Mouse (Mus musculus) E14TG2a.4 (cell line): ENCODE measurements around the gene Gimap1.
A peak's percentile ranks its signal among the peaks of the same experiment; 100 is the strongest.

ENCODE experiments used
- H3K27me3 ChIP-seq: 2 replicates; pipeline ENCODE4 v1.6.1; 2014; ENCODE audit warnings: low read length, control low read depth; ENCODE audit not compliant: insufficient read depth
- H3K36me3 ChIP-seq: 2 replicates; pipeline ENCODE4 v1.6.1; 2014; ENCODE audit warnings: low read length, control low read depth; ENCODE audit not compliant: insufficient read depth
- H3K4me1 ChIP-seq: replicated peaks from 2 replicates; pipeline ENCODE4 v1.6.1; 2014; ENCODE audit warnings: low read depth, low read length, control low read depth
- H3K4me3 ChIP-seq: replicated peaks from 2 replicates; pipeline ENCODE4 v1.5.1; 2014; ENCODE audit warnings: mild to moderate bottlenecking, low read length
- H3K9me3 ChIP-seq: 2 replicates; pipeline ENCODE4 v1.6.1; 2014; ENCODE audit warnings: low read length, control low read depth
- CTCF ChIP-seq: conservative IDR thresholded peaks from 2 replicates; pipeline ENCODE4 v1.5.1; 2014; ENCODE audit warnings: low read length
- NANOG ChIP-seq: IDR thresholded peaks from 2 replicates; pipeline ENCODE4 v1.6.1; 2014; ENCODE audit warnings: borderline replicate concordance, low read length, mixed read lengths
- POU5F1 ChIP-seq: IDR thresholded peaks from 2 replicates; pipeline ENCODE4 v1.6.1; 2014; ENCODE audit warnings: low read length, borderline replicate concordance

Gimap1 gene

DNA sequence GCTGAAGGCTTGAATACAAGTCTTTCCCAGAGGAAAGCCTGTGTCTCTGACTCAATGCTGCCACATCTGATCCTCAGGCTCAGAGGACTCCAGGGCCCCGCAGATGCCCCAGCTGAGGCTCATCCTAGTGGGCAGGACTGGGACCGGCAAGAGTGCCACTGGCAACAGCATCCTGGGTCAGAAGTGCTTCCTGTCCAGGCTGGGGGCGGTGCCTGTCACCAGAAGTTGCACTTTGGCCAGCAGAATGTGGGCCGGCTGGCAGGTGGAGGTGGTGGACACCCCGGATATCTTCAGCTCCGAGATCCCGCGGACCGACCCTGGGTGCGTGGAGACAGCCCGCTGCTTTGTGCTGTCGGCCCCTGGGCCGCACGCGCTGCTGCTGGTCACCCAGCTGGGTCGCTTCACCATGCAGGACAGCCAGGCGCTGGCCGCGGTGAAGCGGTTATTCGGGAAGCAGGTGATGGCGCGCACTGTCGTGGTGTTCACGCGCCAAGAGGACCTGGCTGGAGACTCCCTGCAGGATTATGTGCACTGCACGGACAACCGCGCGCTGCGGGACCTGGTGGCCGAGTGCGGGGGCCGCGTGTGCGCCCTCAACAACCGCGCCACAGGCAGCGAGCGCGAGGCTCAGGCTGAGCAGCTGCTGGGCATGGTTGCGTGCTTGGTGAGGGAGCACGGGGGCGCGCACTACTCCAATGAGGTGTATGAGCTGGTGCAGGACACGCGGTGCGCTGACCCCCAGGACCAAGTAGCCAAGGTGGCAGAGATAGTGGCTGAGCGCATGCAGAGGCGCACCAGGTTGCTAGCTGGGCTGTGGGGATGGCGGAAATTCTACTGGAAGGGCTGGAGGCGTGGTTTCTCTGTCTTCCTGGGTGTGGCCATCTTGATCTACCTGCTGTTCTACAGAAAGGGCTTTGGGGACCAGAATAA is 3.8 kb downstream of the Gimap1 start:
- Histone ChIP-seq H3K9me3 (no peaks in the 10 kb centered on the region), H3K27me3 (peaks cover 45% of the 10 kb centered on the region), H3K36me3 (no peaks in the 10 kb centered on the region), H3K4me1 (peaks cover 50% of the 10 kb centered on the region), H3K4me3 (peak overlapping the region; percentile 81)
- no peak for TF ChIP-seq CTCF
- TF ChIP-seq NANOG: no peak
- no peak for TF ChIP-seq POU5F1

DNA sequence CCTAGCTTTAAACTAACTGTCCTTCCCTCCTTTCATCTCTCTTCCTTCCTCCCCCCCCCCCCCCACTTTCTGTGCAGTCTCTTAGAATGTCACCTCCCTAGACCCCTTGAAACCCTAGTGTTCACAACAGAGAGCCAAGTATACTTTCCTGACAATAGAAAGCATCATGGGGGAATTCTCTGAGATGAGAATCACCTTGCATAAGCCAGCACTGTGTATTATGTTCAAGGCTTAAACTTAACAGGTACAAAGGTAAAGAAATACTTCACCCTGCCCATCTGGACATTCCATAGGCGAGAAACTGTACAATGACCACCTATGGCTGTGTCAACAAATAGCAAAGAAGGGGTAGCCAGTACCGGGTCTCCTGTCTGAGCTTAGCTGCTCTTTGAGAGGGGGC is 6.6 kb downstream of the Gimap1 start:
- no peaks in the 10 kb centered on the region for H3K36me3 ChIP-seq
- H3K9me3 ChIP-seq: peaks cover 5% of the 10 kb centered on the region
- no peak for TF ChIP-seq NANOG
- peaks cover 47% of the 10 kb centered on the region for H3K4me1 ChIP-seq
- H3K4me3 ChIP-seq: no peak overlapping the region
- peaks cover 35% of the 10 kb centered on the region for H3K27me3 ChIP-seq

DNA sequence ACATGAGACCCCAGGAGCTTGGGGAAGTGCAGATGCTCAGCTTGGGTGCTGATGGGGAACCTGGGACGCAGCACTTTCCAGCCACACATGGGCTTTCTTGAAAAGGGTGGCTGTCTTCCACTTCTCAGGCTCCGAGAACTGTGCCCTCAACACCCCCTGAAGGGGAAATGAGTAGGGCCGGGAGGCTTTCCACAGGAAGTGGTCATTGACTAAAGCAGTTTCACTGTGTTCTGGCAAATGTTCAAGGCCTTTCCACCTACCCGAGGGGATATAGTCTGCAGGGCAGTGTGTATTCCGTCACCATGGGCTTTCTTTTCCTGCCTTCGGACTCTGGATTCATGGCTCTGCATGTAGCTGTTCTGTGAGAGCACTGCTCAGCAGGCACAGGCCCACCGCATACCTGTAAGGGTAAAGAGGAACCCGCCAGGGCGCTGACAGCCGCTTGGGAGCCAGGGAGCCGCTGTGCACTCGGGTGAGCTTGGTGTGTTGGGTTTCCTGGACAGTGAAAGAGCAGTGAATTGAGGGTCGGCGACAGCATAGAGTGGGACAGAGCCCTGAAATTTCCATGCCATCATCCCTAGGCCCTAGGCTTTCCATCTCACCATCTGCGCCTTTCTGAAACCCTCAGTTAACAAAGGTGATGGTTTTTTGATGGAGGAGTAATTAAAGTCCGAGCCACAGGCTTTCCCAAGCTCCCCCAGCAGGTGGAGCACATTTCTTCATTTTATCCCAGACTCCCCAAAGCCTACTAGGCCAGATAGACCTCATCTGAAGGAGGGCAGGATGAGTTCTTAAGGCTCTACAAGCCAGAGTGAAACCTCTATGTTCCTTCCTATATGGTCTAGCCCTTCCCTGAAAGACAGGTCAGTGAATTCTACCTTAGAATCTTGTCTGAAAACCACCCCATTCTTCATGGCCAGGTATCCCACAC is 7.4 kb downstream of the Gimap1 start, which contains the start of gene Gimap5:
Gene Gimap5 (plus strand): TSS at position 239 of the 931 bp plus-strand sequence.
- H3K4me3 ChIP-seq: peak within 1 kb of the TSS; percentile 32
- no peaks in the 10 kb centered on the region for H3K36me3 ChIP-seq
- TF ChIP-seq NANOG (no peak), CTCF (peak; percentile 56)
- peaks cover 39% of the 10 kb centered on the region for H3K4me1 ChIP-seq
- peaks cover 8% of the 10 kb centered on the region for H3K9me3 ChIP-seq
- peaks cover 29% of the 10 kb centered on the region for H3K27me3 ChIP-seq

DNA sequence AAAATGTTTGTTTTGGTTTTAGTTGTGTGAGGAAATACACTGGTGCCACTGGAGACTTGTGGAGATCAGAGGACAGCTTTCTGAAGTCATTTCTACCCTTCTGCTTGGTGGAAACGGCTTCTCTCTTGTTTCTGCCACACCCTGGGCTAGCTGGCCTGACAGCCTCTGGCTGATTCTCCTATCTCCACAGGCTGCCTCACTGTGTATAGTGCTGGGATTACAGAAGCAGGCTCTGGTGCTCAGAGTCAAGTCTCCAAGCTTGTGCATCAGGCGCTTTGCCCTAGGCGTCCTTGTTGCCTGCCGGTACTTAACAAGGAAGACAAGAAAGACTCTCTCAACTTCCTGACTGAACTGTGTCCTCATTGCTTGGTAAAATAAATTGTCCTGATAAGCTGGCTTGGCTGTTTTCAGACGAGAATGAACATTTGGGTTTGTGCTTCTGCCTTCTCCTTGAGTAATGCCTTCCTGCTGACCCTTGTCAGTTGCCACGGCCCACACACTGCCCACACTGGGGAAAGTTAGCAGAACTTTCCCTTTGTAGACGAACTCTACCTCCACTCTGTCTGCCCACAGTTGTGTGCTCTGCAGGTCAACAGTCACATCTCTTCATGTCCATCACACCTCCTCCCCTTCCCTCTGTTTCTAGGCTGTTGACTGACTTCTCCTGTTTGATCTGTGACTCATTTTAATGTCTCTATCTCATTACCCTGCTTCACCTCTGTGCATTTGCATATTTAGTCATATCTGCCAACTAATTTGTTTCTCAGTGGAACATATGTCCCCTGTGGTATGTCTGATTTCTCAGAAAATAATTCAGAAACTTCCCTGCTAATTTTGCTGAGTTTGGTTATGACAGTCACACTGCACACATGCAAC is 8.5 kb downstream of the Gimap1 start:
- TF ChIP-seq NANOG: no peak
- no peak for TF ChIP-seq POU5F1
- TF ChIP-seq CTCF: no peak
- H3K27me3 ChIP-seq: peaks cover 19% of the 10 kb centered on the region
- H3K36me3 ChIP-seq: no peaks in the 10 kb centered on the region
- peaks cover 28% of the 10 kb centered on the region for H3K4me1 ChIP-seq
- no peak overlapping the region for H3K4me3 ChIP-seq
- peaks cover 18% of the 10 kb centered on the region for H3K9me3 ChIP-seq

DNA sequence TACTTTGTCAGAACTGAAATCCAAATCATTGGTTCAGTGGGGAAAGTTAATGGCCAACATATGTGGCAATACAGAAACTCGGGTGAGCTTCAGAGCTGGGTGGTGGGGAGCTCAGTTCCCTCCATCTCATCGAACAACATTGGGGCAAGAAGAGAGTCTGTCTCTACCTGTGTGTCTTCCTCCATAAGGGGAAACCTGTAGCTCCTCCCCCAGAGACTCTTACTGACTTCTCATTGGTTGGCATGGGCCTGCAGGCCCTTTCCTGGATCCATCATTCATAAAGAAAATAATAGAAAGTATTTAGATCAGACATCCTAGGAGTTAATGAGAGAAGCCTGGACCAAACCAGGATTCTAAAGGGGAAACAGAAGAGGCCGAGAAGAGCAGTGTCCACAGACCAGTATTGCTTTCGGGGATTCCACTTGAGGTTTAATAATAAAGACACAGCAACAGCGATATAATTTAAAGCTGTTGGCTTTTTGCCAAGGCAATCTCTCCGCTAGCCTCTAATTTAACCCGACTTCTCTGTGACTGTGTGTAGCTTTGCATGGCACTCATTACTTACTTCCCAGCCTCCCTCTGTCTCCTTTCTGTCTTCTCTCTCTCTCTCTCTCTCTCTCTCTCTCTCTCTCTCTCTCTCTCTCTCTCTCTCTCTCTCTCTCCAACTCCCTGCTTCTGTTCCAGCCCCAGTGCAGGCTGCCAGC is 24.9 kb downstream of the Gimap1 start:
- TF ChIP-seq NANOG (no peak), POU5F1 (no peak), CTCF (no peak)
- peaks cover 4% of the 10 kb centered on the region; the same call in 1 of the 2 replicates for H3K4me1 ChIP-seq

DNA sequence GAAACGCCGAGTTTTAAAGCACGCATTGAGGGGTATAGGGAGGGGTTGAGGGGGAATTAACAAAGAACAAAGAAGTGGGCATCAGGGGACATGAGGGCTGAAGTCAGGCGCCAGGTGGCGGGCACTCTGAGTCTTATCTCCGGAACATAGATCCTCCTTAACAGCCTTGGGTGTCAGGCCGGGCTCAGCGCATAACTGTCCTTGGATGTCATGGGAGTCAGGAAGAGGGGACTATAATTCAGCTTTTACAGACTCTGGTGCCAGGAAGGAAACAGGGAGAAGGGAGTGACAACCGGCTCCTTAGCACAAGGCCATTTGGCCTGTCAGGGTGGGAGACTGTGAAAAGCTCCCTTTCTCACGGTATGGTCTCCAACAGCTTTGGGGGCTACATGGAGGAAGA is 25.6 kb downstream of the Gimap1 start:
- Histone ChIP-seq H3K27me3 (no peaks in the 10 kb centered on the region), H3K4me1 (peaks cover 5% of the 10 kb centered on the region; the same call in 1 of the 2 replicates), H3K36me3 (no peaks in the 10 kb centered on the region), H3K9me3 (peaks cover 14% of the 10 kb centered on the region), H3K4me3 (no peak overlapping the region)
- TF ChIP-seq NANOG (no peak), POU5F1 (no peak), CTCF (no peak)

More for the DNA sequence above, 24.9 kb downstream of the Gimap1 start:
- peaks cover 14% of the 10 kb centered on the region for H3K9me3 ChIP-seq
- no peaks in the 10 kb centered on the region for H3K27me3 ChIP-seq
- H3K36me3 ChIP-seq: no peaks in the 10 kb centered on the region
- no peak overlapping the region for H3K4me3 ChIP-seq

DNA sequence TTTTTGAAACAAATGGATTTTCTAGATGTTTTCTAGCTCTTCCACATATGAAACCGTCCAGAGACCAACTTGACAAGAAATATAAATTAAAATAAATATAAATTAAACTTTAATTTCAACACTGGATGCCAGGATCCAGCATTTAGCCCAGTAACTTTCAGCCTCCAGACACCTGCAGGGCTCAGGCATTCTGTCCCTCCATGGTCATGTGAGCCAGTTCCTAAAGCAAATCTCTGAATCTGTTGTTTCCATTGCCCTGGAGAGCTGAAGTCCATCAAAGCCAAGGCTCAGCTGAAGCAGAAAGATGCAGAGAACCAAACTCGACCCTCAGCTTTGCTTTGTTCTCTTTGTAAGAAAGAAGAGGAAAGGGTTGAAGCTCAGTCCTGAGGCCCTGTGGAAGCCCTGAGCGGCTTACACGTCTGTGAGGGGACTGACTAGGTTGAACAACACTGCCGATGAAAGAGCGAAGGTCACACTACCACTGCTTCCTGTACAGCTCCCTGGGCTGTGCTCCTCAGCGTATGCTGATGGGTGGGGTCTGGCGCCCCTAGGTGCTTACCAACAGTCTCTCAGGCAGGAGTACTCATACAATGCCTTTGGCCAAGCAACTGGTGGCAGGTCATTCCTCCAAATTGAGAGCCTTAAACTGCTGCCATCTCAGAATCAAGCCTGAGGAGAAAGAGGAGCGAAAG is 29.5 kb downstream of the Gimap1 start:
- H3K36me3 ChIP-seq: no peaks in the 10 kb centered on the region
- H3K4me1 ChIP-seq: peaks cover 8% of the 10 kb centered on the region; the same call in 1 of the 2 replicates
- TF ChIP-seq NANOG (no peak), POU5F1 (no peak), CTCF (no peak)
- peaks cover 14% of the 10 kb centered on the region for H3K9me3 ChIP-seq
- H3K27me3 ChIP-seq: no peaks in the 10 kb centered on the region
- H3K4me3 ChIP-seq: no peak overlapping the region
